Mouse (Mus musculus): Measurements from ENCODE around the gene Mbtd1.

The Mbtd1 gene

DNA sequence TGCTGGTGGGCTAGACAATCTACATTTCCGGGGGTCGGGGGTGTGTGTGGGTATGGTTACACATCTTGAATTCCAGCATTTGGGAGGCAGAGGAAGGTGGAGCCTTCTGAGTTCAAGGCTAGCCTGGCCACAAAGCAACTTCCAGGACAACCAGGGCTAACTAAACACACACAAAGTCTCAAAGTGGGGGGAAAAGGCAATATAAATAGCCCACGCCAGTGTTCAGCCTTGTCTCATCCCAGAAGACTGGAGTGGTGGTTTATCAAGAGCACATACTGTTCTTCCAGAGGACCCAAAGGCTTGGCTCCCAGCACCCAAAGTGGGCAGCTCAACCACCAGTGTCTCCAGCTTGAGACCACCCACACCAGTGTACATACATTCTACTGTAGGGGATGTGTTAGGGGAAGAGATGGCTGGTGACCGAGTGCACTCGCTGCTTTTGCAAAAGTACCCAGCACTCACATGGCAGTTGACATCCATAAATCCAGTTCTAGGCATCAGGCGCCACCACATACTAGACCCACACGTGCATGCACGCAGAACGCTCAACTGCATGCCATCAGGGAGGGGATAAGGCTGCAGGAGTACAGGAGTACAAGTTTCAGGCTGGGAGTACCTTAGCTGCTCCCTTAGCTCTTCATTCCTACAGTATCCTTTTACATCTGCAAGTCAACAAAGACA lies 63.4 kb downstream of the Mbtd1 start:
- DNase-seq: no peak

DNA sequence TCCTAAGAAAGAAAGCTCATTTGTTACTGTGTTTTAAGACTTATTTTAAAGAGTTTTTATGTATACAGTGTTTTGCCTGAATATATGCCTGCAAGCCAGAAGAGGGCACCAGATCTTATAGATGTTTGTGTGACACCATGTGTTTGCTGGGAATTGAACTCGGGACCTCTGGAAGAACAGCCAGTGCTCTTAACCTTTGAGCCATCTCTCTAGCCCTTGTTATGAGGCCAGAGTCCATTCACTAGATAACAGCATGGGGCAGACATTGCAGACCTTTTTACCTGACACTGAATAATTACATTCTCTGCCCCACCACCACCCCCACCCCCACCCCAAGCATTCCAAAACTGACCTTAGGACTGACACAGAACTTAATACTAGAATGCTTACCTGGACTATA lies 64.4 kb downstream of the Mbtd1 start:
- DNase-seq: no peak

DNA sequence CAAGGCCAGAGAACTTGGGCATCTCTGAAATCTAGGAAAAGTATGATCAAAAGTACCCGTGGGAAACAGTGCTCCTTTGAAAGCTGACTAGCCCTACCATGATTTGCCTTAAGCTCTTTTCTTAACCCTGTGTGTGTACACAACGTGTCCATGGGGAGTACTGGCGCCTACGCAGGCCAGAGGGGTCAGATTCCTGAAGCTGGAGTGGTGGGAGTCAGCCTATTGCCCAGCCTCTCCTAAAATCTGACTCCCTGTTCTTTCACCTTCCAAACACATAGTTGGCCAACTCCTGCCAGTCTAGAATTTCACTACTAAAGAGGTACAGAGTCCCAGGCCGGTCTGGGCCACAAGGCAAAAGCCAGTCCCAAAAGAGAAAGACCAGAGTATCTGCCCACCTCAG lies 66.7 kb downstream of the Mbtd1 start:
- DNase-seq: no peak

DNA sequence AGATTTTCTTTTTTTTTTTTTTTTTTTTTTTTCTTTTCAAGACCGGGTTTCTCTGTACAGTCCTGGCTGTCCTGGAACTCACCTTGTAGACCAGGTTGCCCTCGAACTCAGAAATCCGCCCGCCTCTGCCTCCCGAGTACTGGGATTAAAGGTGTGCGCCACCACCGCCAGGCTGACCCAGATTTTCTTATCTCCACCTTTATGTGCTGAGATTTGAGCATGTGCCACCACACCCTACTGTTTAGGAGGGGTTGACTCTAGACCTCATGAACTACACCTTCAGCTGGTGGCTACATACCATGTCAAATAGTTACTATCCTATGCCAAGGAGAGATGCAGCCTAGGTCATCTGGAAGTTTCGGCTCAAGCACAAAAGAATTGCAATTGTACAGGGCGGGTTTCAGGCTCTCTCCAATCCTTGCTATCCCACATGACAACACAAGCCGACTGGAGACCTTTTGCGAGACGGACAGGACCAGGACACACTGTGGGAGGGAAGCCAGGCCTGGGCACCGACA lies 69.1 kb downstream of the Mbtd1 start:
- no peak for DNase-seq

DNA sequence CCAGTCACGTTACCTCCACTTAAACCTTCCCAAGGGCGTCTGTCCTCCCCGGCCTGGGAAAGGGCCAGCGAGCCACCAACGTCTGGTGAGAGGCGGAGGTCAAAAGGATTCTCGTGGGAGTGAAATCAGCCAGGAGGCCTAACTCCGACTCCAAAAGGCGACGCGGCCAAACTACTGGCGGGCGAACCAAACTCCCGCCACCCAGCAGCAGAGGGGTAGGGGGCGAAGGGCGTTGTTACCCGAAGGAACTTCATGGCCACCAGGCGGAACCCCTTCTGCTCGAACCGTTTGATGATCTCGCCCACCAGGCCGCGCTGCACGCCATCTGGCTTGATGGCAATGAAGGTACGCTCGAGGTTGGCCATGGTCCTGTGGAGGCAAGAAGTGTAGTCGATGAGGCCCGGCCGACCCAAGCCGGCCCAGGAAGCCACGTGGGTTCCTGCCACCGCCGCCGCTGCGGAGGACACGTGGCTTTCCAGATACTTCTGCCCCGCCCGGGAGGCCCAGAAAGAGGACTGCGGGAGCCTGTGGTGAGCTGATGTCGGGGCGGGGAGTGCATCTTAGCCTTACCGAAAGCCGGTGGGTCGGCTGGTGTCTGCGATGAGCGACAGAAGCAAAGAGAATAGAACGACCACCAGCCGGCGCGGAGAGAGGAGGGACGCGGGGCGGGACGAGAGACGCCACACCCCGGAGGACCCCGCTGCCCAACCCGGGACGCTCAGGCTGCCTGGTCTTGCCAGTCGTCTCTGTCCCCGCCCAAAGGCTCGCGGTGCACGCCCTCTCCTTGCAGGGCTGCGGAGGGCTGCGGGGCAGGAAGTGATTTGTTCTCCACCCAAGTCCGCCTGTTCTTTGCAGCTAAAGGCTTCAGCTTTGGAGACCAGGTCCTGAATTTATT lies 69.9 kb downstream of the Mbtd1 start:
- DNase-seq: peak; percentile 93

DNA sequence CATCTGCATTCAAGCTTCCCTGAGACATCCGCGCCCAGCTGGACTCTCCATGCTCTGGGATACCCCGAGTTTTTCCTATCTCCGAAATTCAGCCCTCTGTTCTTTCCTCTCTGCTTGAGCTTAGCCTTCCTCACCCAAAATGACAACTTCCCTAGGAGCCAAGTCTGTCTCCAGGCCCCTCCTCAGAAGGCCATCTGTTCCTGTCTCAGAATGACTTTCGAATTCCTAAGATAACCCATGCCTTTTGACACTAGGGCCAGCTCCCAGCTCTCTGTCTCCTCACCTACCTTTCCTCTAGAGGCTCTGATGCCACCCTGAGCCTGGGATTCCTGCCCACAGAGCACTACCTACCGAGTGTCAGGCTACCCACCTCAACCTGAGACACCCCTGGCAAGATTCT lies 70.5 kb downstream of the Mbtd1 start, which contains the start of gene Nme2:
Gene Nme2, minus strand, starts transcription at position 101 of the 400 bp plus-strand sequence.
- no peak for DNase-seq

DNA sequence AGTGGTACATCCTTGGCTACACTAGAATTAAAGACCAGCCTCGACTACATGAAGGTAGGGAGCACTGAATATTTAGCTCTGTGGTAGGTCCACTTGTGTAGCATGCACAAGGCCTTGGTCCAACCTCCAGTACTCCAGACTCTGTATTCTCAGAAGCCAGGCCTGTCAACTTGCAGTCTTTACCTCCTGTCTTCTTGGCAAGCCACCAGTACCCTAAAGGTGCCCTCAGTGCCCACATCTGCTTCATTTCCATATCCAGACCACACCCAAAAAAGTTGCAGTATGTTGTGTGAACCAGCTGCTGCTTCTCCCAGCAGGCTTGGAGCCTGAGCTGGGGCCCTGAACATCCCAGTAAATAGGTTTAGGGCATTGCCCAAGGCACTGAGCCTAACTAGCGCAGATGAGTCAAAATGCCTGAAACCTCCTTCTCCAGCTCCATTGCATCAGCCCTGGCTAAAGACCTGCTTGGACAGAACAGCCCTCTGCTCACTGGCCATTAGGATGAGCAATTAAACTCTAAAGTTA lies 71.4 kb downstream of the Mbtd1 start:
- DNase-seq: no peak

DNA sequence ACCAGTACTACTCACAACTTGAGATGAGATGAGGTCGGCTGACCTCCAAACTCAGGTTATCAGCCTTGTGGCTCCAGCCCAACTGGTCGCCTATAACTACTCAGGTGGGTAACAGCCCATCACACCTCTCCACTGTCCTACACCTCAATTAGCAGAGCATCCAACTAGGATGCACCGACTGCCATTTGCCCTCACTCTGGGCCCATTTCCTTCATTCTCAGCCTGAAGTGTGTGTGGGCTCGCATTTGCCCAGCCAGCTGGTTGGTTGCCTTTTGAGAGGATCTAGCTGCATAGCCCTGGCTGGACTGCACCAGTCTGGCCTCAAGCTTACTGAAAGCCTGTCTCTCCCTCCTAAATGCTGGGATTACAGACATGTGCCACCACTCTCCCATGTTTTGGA lies 72.1 kb downstream of the Mbtd1 start:
- no peak for DNase-seq

DNA sequence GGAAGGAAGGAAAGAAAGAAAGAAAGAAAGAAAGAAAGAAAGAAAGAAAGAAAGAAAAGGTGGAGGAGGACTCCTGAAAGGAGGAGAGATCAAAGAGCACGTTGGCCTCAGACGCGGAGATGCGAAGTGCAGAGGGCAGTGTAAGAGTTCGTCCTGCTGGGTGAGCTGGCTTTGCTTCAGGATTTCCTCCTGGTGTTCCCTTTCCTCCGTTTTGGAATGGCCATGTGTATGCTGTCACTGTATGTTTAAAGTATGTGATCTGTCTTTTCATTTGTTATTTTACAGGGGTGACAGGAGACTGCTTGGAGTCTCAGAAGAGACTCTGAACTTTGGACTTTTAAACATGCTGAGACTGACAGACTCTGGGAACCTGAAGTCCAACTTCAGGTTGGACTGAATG lies 75.8 kb downstream of the Mbtd1 start:
- DNase-seq: no peak

DNA sequence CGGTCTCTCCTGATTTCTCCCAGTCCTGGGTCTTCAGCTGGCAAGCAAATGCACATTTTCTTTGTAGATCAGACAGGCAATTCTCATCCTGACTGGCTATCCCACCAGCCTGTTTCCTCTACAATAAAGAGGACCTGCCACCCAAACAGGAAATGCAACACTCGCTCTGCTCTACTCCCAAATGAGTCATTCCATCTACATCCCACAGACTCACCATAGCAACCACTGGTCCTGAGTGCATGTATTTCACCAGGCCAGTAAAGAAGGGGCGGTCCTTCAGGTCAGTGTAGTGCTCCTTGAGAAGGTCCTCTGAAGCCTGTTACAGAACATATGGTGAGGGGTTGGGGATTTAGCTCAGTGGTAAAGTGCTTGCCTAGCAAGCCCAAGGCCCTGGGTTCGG lies 77.4 kb downstream of the Mbtd1 start:
- DNase-seq: no peak

DNA sequence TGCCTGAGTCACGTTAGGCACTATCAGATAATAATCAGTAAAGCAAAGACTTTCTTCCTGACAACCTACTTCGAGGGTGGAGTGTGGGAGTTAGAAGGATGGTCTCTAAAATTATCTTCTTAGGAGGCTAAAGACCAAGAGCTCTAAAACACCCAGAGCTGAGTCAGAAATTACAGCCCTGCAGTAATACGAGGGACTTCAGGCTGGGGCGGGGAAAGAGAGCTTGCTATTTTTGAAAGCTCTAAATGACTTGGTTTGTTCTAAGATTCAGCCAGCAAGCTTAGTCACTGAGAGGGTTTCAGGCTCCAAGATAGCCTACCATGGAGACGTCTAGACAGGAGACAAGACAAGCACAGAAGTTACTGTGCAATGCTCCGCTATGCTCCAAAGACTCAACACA lies 79.7 kb downstream of the Mbtd1 start:
- no peak for DNase-seq

DNA sequence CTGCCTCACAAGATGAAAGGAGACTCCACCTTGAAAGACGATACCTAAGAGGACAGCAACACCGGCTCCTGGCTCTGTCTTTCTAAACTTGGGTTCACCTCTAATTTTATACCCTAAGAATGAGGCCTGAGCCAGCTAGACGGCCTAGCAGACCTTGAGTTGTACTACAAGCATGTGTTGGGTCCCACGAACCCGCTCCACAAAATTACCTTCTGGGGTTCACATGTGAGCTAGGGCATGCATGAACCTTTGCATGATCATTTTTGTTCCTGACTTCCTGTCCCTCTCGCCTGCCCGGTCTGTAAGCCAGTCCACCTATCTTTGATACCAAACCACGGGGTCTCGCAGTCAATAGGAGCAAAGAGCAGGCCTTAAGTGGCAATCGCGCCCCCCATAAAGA lies 81.7 kb downstream of the Mbtd1 start:
- no peak for DNase-seq

DNA sequence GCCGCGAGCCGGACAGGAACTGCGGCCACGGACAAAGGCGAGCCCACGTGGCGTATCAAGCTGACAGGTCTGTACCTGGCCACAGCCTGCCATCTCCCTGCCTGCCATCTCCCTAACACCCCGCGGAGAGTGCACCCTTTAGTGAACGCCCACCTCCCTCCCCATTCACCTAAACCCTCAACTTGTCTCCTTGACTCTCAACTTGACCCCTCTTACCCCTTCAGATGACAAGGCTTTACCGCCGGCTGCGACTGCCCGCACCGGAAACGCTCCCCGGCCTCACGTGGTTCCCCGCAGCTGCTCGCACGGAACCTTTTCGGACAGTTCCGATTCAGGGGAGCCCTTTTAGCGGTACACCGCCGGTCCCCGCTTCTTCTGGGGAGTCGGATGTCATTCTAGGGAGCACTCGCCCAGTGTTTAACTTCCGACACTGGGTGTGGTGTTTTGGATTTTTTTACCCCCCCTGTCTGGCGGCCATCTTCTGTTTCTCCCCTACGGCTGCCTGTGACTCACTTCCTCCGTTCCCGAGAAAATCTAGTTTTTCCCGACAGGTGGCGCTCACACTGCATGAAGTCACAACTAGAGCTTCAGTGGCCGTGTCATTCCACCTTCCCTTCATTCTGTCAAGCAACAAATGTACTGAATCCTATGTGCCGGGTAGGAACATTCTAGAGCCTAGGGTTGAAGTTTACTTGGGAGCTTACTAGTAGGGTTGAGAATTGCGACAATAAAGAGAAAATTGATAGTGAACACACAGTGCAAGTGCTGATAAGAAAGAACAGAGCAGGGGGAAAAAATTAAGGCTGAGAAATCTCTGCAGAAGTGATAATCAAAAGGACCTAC lies 82.6 kb downstream of the Mbtd1 start, which contains the start of the genes Gm20390 and Nme1:
Gene Gm20390, minus strand, starts transcription at position 289 of the 843 bp plus-strand sequence.
Gene Nme1, minus strand, starts transcription at position 517 of the 843 bp plus-strand sequence.
- DNase-seq: peak; percentile 96

DNA sequence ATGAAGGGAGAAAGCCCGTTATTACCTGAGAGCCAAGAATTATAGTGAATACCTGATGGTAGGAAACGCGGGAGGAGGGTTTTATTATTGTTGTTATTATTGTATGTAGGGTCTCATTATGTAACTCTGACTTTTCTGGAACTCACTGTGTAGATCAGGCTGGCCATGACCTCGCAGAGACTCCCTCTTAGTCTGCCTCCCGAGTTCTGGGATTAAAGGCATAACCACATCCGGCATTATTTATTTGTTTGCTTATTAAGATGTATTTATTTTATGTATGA lies 83.1 kb downstream of the Mbtd1 start:
- no peak for DNase-seq

DNA sequence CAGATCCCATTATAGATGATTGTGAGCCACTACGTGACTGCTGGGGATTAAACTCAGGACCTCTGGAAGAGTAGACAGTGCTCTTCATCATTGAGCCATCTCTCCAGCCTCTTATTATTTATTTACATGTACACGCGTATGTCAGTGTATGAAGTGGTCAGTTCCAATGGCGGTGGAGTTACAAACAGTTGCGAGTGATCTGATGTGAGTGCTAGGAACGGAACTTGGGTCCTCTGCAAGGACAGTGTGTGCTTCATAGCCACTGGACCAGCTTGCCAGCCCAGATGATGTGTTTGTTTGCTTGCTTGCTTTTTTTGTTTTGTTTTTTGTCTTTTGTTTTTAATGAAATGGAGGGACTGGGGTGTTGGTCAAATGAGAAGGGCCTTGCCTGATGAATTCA lies 83.5 kb downstream of the Mbtd1 start:
- DNase-seq: no peak

DNA sequence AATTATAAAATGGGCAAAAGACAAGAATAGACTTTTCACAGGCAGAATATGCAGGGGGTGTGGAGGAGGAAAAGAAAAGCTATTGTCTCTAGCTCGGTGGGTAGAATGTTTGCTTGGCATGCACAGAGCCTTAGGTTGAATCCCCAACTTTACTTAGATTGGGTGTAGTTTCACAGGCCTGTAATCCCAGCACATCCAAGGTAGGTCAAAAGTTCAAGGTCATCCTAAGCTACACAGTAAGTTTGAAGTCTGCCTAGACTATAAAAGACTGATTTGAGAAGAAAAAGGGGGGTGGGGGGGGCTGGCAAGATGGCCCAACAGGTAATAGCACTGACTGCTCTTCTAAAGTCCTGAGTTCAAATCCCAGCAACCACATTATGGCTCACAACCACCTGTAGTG lies 84.1 kb downstream of the Mbtd1 start:
- DNase-seq: no peak

DNA sequence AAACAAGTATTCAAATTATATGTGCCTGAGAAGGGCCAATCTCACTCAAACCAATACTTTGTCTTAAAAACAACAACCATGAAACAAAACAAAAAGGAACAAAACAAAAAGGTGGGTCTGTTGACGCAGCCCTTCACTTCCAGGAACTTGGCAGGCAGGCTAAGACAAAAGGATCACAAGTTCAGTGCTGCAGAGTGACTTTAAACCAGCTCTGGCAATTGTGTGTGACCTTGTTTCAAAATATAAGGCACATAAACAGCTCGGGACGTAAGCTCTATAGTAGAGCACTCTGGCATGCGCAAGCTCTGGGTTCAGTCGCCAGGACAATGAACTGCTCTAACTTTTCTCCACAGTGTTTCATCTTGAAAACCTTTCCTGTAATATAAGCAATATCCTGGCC lies 87.3 kb downstream of the Mbtd1 start:
- DNase-seq: no peak

DNA sequence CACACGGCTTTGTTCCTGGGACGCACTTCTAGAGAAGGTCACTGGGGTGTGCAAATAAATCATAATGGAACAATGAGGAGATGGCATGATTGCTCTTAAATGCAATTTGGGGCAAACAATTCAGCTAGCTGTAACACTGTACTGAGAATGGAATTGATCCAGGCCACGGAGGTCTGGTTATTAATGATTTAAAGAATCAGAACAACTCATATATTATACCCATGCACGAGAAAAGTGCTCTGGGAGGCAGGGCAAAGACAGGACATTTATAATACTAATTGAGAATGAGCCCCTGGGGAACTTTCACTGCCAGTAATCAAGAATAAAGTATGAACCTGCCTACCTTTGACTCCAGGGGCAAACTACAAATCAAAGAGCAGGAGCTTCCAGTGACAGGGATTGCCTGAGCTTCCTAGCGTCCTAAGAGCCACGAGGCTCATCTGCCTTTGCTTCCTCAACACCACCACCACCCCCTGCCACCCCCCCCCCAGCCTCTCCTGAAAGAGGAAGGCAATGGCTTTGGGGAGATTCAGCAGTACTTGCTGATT lies 93.9 kb downstream of the Mbtd1 start:
- no peak for DNase-seq

DNA sequence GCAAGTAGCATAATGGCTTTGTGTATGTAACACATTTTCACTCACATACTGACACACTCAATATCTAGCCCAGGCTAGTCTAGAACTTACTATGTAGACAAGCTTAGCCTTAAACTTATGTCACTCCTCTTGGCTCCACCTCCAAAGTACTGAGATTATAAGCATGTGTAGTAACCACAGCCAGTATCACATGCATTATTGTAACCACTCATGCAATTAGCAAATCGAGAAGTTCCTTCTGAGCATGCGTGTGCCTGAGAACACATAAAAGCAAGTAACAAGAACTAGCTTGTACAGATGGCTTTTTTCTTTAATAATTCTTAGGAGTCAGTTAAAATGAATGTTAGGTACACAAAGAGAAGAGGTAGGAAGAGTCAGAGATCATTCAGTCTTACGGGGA lies 99.0 kb downstream of the Mbtd1 start:
- DNase-seq: no peak

DNA sequence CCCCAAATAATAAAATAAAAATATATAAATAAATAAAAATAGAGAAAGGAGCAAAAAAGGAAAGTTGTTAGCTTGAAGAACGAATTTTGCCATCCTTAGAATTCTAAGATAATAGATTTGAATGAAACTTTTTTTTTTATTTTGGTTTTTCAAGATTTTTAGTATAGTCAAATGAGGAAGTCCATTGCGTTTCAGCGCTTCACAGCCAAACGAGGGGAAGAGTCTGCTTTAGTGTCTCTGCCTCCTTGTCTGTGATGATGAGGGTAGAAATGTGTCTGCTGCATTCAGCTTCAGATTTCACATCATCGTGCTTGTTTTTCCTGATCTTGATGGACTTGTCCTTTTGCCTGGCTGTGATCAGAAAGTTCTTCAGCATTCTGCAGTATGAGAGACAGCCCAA lies 99.6 kb downstream of the Mbtd1 start:
- DNase-seq: no peak

DNA sequence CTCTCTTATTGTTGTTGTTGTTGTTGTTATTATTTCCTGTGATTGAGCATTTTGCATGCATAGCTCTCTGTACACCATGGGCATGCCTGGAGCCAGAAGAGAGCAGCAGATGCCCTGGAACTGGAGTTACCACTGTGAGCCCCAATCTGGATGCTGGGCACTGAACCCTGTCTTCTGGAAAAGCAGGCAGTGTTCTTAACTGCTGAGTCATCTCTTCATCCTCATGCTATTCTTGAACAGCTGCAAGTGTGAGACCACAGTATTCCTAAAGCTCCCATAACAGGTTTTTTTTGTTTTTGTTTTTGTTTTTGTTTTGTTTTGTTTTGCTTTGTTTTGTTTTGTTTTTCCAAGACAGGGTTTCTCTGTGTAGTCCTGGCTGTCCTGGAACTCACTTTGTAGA lies 100.6 kb downstream of the Mbtd1 start:
- no peak for DNase-seq

DNA sequence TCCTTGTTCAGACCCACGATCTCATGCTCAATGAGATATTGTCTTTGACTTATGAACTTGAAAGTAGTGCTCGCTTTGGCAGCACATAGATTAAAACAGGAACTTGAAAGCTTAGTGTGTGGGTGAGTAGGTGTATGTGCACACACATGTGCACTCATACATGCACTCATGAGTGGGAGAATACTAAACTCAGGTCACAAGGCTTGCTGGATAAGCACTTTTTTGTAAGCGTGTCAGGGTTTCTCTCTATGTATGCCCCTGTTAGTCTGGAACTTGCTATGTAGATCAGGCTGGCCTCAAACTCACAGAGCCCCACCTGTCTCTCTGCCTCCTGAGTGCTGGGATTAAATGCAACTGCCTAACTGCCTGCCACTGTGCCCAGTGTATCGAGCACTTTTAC lies 101.4 kb downstream of the Mbtd1 start:
- DNase-seq: no peak
